Mouse (Mus musculus) gastrocnemius, adult 2 months (tissue): ENCODE data around the gene Jmjd1c. TPM values are rescaled to one million over a fixed set of nuclear protein-coding genes. Genes with fewer than 3 reads are reported as not detected.
A peak's percentile ranks its signal among the peaks of the same experiment; 100 is the strongest.

Experiments used
- DNase-seq: peaks from one replicate; pipeline ENCODE4 v3.0.0; 2022
- H3K27ac ChIP-seq: fragments of 200-600 bp; 2 replicates; pipeline ENCODE4 v1.8.1; 2022; ENCODE audit warnings: mild to moderate bottlenecking
- H3K4me3 ChIP-seq: fragments of 200-600 bp; 2 replicates; pipeline ENCODE4 v1.8.1; 2022; ENCODE audit warnings: mild to moderate bottlenecking, moderate library complexity
- CTCF ChIP-seq: fragments of 200-600 bp; IDR thresholded peaks from 2 replicates; pipeline ENCODE4 v1.8.1; 2022; ENCODE audit warnings: antibody characterized with exemption, mild to moderate bottlenecking, moderate library complexity
- intact Hi-C: fragments of 180-260 bp; cut with DNase I; formaldehyde crosslinking; loops from one replicate; pipeline ENCODE4 v1.15.1; 2025
- total RNA-seq, 2 experiments: library from RNA; stranded (reverse); gene quantifications; 2 replicates each; pipeline ENCODE4 v1.2.3; 2021

The Jmjd1c gene
- total RNA-seq, 2 experiments from 2014 or later: 23.7 to 26.6 TPM

DNA sequence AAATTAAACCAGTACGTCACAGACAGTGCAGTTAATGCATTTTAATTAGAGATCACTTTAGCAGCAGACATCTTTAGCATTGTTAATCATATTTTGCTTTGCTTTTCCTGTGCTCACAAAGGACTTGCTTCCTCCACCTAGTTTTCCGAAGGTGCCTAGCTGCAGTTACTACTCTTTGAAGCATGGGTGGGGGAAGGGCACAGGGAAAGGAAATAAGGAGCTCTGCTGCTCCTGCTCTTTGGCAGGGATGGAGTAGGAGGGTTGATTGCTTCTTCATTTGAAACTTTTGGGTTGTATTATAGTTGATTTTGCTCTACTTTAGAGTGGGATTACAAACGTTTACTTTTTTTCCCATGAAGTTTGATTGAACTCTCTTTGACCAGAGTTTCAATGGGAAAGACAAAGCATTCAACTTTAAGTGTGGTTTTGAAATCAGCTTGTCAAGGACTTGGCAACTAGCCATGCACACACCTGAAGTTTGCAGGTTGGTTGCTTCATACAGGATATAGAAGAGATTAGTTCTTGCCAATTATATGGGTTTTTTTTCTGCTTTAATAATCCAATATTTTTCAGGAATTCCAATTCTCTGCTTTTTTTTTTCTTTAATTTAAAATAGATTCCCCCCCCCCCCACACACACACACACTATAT, 97.2 kb downstream of the Jmjd1c start:
- DNase-seq: no peak
- Histone ChIP-seq H3K4me3 (no peak overlapping the region), H3K27ac (peak overlapping the region; percentile 13; the same call in 1 of the 2 replicates)
- no peak for TF ChIP-seq CTCF
- intact Hi-C loops: no loop called here

DNA sequence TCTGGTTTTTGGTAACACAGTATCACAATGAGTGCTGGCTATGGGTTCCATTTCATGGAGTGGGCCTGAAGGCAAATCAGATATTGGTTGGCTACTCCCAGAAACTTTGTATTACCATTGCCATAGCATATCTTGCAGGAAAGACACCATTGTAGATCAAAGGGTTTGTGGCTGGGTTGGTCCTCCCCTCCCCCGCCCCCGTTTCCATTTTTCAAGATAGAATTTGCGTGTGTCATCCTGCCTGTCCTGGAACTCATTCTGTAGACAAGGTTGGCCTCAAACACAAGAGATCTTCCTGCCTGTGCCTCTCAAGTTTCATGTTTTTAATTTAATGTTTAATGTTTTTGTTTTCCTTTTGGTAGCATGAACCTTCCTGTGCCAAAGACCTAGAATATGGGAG, 98.1 kb downstream of the Jmjd1c start:
- Histone ChIP-seq H3K27ac (no peak overlapping the region), H3K4me3 (no peak overlapping the region)
- intact Hi-C loops: no loop called here
- DNase-seq: no peak
- no peak for TF ChIP-seq CTCF

DNA sequence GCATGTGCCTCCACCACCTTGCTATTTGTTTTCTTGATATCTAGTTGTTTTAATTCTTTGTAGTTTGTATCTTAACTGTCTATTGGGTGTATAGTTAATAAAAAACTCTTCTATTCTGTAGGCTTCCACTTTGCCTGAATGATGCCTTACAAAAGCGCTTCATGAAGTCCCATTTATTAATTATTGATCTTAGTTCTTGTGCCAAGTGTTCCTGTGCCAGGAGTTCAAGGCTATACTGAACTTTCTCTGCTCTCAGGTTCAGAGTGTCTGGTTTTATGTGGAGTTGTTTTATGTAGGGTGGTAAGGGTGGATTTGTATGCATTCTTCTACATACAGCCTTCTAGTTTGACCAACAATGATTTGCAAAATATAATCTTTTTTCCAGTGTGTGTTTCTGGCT, 99.7 kb downstream of the Jmjd1c start:
- Histone ChIP-seq H3K27ac (no peak overlapping the region), H3K4me3 (no peak overlapping the region)
- intact Hi-C loops: no loop called here
- no peak for TF ChIP-seq CTCF
- no peak for DNase-seq

DNA sequence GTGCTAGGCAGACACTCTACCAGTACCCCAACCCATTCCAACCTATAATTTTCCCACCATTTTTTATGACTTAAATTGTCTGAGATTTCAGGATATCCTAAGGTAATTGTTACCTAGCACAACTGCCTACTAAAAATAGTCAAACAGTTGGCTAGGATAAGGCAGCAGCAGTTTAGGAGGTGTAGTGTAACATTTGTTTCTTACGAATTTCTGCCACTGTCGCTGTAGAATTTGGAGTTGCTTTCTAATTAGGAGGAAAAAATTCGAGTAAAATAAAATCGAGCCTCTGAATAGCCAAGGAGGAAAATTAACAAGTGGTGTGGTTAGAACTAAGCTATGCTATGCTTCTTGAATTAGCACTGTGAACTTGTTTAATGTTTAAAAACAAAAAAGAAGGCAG, 101.3 kb downstream of the Jmjd1c start:
- intact Hi-C loops: no loop called here
- no peak for TF ChIP-seq CTCF
- H3K27ac ChIP-seq: peak overlapping the region; percentile 29
- DNase-seq: no peak
- no peak overlapping the region for H3K4me3 ChIP-seq

DNA sequence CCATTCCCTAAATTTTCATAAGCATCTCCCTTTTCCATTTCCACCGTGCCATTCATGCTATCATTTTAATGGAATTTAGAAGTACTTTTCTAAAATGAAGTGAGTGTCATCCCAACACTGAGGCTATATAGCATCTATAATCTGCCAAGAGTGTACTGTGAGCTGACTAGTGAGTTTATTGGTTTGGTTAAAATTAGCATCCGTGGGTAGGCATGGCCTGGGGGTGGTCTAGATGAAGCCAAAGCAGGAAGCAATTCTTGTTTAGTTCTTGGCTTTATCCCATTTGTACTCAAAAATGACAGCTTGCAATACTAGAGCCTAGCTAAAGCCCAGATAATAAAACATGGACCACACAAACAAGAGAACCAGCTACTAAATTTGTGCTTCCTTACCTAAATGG, 101.9 kb downstream of the Jmjd1c start:
- no peak for DNase-seq
- intact Hi-C loops: no loop called here
- Histone ChIP-seq H3K27ac (no peak overlapping the region), H3K4me3 (no peak overlapping the region)
- no peak for TF ChIP-seq CTCF

DNA sequence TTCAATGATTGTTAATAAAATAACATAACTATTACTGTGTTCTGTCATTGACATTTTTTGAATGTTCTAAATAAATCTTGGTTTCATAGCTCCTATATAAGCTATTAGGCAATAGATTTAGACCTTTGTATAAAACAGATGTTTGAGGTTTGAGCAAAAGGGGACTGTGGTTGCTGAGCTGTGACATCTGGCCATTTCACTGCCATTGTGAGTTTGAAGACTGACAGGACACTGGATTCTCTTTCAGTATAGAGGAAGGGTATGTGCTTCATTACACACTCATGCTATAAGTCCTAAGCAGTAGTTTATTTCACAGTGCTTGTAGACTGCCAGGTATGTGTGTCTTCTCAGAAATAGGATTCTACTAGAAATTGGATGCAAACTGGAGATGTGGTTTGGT, 105.8 kb downstream of the Jmjd1c start:
- intact Hi-C loops: no loop called here
- no peak for TF ChIP-seq CTCF
- Histone ChIP-seq H3K4me3 (no peak overlapping the region), H3K27ac (0 out of 2 replicates have a peak overlapping the region, but pooled peaks have one; percentile 7)
- no peak for DNase-seq

DNA sequence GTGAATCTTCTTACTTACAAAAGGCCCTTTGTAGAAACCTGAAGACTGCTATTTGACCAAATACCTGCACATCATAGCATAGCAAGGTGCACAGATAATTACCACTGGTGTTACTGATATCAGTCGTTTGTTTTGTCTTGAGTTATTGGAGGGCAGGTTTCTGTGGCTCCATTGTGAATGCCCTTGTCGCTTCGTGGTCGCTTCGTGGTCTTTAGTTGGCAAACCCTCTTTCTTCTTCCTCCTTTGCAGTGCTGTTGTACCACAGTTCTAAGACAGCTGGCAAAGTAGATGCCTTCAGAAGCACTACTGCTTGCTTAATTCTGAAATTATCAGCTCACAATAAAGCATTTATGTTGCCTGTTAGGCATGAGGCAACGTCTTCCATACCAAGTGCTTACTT, 106.5 kb downstream of the Jmjd1c start:
- no peak for DNase-seq
- TF ChIP-seq CTCF: no peak

DNA sequence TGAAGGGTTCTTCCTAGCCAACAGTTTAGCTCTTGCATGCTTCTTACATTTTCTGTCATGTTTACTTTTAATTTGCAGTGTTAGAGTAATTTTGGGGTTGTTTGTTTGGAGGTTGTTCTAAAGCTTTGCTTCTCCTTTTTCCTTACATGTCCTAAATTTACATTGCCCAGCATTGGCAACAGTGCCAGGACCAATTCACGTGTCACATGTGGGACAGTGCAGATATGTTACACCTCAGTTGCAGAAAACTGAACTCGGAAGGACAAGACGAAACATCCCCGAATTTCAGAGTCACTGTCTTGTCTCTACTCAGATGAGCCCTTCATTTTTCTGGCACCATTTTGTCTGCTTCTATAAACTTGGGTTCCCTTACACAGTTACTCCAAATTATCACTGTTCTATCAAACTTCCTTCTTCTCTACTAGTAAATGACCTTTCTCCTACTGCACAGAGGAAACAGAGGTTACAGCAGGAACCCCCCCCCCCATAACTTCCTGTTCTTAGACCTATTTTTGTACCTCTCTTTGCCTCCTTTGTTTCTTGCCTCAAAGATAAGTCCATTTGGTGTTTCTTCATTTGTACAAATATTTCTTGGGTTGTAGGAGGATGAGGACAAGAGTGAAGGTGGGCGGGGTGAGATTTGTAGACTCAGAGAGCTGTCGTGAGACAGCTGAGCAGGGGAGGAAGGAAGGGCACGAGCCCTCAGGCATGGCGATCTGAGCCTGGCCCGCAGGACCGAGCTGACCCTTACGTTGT, 108.9 kb downstream of the Jmjd1c start:
- TF ChIP-seq CTCF: no peak
- no peak for DNase-seq
- peak overlapping the region; percentile 48 for H3K4me3 ChIP-seq
- intact Hi-C loops: no loop called here
- H3K27ac ChIP-seq: peak overlapping the region; percentile 57

More for the DNA sequence above, 106.5 kb downstream of the Jmjd1c start:
- no peak overlapping the region for H3K4me3 ChIP-seq
- H3K27ac ChIP-seq: peak overlapping the region; percentile 2; the same call in 1 of the 2 replicates
- intact Hi-C loops: no loop called here

DNA sequence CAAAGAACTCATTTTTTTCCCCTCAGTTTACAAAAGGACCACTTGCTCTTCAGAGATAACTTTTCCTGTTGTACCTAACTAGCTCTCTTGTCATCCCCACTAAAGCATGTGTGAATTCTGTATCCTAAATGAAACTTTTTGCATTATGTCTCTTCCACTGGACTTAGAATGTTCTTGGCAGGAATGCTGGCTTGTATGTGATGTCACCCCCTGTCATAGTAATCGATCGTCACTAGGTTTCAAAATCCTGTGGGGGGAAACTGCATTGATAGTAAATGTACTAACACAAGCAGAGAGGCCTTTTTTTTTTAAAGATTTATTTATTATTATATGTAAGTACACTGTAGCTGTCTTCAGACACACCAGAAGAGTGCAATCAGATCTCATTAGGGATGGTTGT, 112.0 kb downstream of the Jmjd1c start:
- intact Hi-C loops: no loop called here
- TF ChIP-seq CTCF: no peak
- Histone ChIP-seq H3K4me3 (no peak overlapping the region), H3K27ac (no peak overlapping the region)
- DNase-seq: no peak

DNA sequence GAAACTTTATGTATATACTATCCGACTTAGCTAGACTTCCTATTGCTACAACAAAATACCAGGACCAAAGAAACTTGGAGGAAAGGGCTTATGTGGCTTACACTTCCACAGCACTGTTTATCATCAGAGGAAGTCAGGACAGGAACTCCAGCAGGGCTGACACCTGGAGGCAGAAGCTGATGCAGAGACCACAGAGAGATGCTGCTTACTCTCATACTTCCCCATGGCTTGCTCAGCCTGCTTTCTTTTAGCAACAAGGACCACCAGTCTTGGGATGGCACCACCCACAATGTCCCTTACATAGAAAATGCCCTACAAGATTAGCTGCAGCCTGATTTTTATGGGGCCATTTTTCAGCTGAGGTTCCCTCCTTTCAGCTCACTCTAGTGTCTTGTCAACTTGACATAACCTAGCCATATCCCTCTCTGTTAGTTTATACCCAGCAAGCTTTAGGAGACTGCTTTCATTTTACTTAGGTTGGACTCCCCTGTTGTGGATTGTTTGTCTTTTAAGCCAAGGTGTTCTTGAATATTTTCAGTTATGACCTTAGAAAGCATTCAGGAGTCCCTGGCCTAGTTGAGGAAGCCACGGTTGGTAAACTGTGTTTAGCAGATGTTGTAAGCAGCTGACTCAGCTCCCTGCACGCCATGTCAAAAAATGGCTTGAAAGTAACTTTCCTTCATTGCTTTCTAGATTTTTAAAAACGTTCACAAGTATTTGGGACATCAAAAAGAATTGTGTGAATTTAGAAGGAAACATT, 114.2 kb downstream of the Jmjd1c start:
- intact Hi-C loops: no loop called here
- Histone ChIP-seq H3K4me3 (no peak overlapping the region), H3K27ac (peak overlapping the region; percentile 31; the same call in 1 of the 2 replicates)
- no peak for DNase-seq
- no peak for TF ChIP-seq CTCF

DNA sequence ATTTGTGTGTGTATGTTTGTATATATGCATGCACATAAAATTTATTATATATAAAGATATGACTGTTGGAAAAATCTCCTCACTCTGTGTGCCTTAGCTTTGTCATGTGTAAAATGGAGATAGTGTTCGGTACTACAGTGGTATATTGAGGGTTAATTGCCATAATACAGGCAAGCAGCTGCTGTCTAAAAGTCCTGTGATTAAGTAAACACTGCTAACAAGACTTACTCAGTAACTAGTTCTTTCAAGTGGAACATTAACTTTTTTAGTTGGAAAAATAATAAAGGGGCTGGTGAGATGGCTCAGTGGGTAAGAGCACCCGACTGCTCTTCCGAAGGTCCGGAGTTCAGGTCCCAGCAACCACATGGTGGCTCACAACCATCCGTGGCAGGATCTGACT, 116.1 kb downstream of the Jmjd1c start:
- H3K4me3 ChIP-seq: no peak overlapping the region
- intact Hi-C loops: no loop called here
- H3K27ac ChIP-seq: no peak overlapping the region
- no peak for TF ChIP-seq CTCF
- no peak for DNase-seq

DNA sequence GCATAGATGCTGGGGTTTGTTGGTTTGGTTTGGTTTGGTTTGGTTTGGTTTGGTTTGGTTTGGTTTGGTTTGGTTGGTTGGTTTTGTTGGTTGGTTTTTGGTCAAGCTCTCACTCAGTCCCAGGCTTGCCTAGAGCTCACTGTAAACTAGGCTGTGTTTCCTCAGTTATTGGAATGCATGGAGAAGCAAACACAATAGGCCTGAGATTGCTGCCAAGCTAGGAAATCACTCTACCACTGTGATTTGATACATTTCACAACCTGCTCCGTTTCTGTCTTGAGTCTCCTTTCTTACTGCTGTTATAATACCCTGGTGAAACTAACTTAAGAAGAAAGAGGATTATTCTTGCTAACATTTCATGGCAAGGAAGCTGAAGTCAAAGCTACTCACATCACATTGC, 117.8 kb downstream of the Jmjd1c start:
- DNase-seq: no peak
- no peak for TF ChIP-seq CTCF
- H3K4me3 ChIP-seq: no peak overlapping the region
- intact Hi-C loops: no loop called here
- H3K27ac ChIP-seq: no peak overlapping the region

DNA sequence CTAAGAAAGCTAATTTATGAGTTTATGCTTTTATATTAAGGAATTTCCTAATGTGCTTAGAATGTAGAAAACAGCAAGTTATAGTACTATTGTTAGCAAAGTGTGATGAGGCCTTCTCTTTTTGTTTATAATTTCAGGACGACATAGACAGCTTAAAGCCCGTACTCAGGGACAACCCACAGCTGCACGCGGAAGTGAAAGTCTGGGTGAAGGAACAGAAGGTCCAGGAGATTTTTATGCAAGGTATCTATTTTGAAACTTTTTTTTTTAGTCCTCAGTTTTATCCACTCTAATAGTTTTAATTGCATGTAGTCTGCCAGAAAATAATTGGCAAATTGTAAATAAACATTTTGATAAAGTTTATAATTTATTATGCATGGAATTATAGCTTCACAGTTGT, 119.2 kb downstream of the Jmjd1c start:
- intact Hi-C loops: no loop called here
- TF ChIP-seq CTCF: no peak

More for the DNA sequence above, 119.2 kb downstream of the Jmjd1c start:
- no peak for DNase-seq
- Histone ChIP-seq H3K27ac (no peak overlapping the region), H3K4me3 (no peak overlapping the region)
